Mouse (Mus musculus) lung, embryonic 16.5 days (tissue): ENCODE measurements at regions not wholly inside any gene's neighbourhood (a gene's known extent, or its start where the extent isn't known, plus 50 kb on each side); places are given as distances from the start of the nearest gene placed in this dataset.

Source experiments
- ATAC-seq: fragments of 200-750 bp; cut with Nextera tagmentation; 2 replicates; pipeline ENCODE4 v1.8.0; 2017; ENCODE audit warnings: low read depth, mild to moderate bottlenecking, moderate library complexity
- H3K27ac ChIP-seq: fragments of 300-500 bp; sonication (generic); 2 replicates; pipeline ENCODE4 v1.5.1; 2014; ENCODE audit warnings: mild to moderate bottlenecking, control low read depth, low read length
- H3K27me3 ChIP-seq: fragments of 300-500 bp; sonication (generic); 2 replicates; pipeline ENCODE4 v1.6.1; 2014; ENCODE audit warnings: low read depth, low read length, mixed read lengths; ENCODE audit not compliant: control insufficient read depth, insufficient read depth
- H3K36me3 ChIP-seq: fragments of 300-500 bp; sonication (generic); 2 replicates; pipeline ENCODE4 v1.6.1; 2014; ENCODE audit warnings: low read length; ENCODE audit not compliant: control insufficient read depth, insufficient read depth
- H3K4me1 ChIP-seq: fragments of 300-500 bp; sonication (generic); replicated peaks from 2 replicates; pipeline ENCODE4 v1.6.1; 2014; ENCODE audit warnings: low read length, mixed read lengths; ENCODE audit not compliant: control insufficient read depth, insufficient read depth
- H3K4me2 ChIP-seq: fragments of 300-500 bp; sonication (generic); 2 replicates; pipeline ENCODE4 v1.6.1; 2014; ENCODE audit warnings: low read depth, low read length, control low read depth
- H3K4me3 ChIP-seq: fragments of 300-500 bp; sonication (generic); 2 replicates; pipeline ENCODE4 v1.5.1; 2014; ENCODE audit warnings: mild to moderate bottlenecking, low read length, control low read depth
- H3K9ac ChIP-seq: fragments of 300-500 bp; sonication (generic); 2 replicates; pipeline ENCODE4 v1.6.1; 2014; ENCODE audit warnings: low read length, control low read depth
- H3K9me3 ChIP-seq: fragments of 300-500 bp; sonication (generic); 2 replicates; pipeline ENCODE4 v1.6.1; 2016; ENCODE audit warnings: low read length; ENCODE audit not compliant: control insufficient read depth
- WGBS: fragments of 180-500 bp; shearing (Covaris S2); extraction: QIAGEN DNeasy Blood & Tissue Kit; methylation state at CpG from one replicate; pipeline ENCODE4 v1.1.7; 2014; 5-methylcytosine and 5-hydroxymethylcytosine counted together

GRCm38 (mm10) chr6:147686927-147687326 is 211.3 kb downstream of the Ccdc91 start:
- ATAC-seq, result no peak
- no peaks in the 10 kb centered on the region for H3K27me3 ChIP-seq
- WGBS, result 77% methylated on average over 6 of the region's 6 CpGs

GRCm38 (mm10) chr6:147698255-147698654 is 222.6 kb downstream of the Ccdc91 start:
- no peak overlapping the region for H3K27ac ChIP-seq
- H3K4me2 ChIP-seq, result no peak overlapping the region
- no peak overlapping the region for H3K4me3 ChIP-seq
- H3K4me1 ChIP-seq, result no peaks in the 10 kb centered on the region
- H3K27me3 ChIP-seq, result no peaks in the 10 kb centered on the region
- ATAC-seq, result no peak
- H3K9ac ChIP-seq, result no peak overlapping the region
- no peaks in the 10 kb centered on the region for H3K36me3 ChIP-seq
- WGBS, result 86% methylated on average over 1 of the region's 1 CpGs
- no peaks in the 10 kb centered on the region for H3K9me3 ChIP-seq

More at GRCm38 (mm10) chr6:147686927-147687326, 211.3 kb downstream of the Ccdc91 start:
- no peaks in the 10 kb centered on the region for H3K4me1 ChIP-seq
- no peak overlapping the region for H3K27ac ChIP-seq
- no peaks in the 10 kb centered on the region for H3K36me3 ChIP-seq
- H3K9ac ChIP-seq, result no peak overlapping the region
- no peak overlapping the region for H3K4me3 ChIP-seq
- no peak overlapping the region for H3K4me2 ChIP-seq
- H3K9me3 ChIP-seq, result no peaks in the 10 kb centered on the region

- no peaks in the 10 kb centered on the region for H3K9me3 ChIP-seq
- no peak overlapping the region for H3K9ac ChIP-seq
- no peaks in the 10 kb centered on the region for H3K4me1 ChIP-seq
- no peak for ATAC-seq
- H3K4me3 ChIP-seq, result no peak overlapping the region
- H3K27me3 ChIP-seq, result no peaks in the 10 kb centered on the region
- WGBS, result 75% methylated on average over 3 of the region's 3 CpGs
- no peaks in the 10 kb centered on the region for H3K36me3 ChIP-seq
- H3K27ac ChIP-seq, result no peak overlapping the region
- no peak overlapping the region for H3K4me2 ChIP-seq
These were observed 223.8 kb downstream of the Ccdc91 start for GRCm38 (mm10) chr6:147699449-147699848.

GRCm38 (mm10) chr6:147700629-147701028 is 225.0 kb downstream of the Ccdc91 start:
- H3K4me3 ChIP-seq, result no peak overlapping the region
- no peaks in the 10 kb centered on the region for H3K4me1 ChIP-seq
- H3K9me3 ChIP-seq, result no peaks in the 10 kb centered on the region
- H3K27me3 ChIP-seq, result no peaks in the 10 kb centered on the region
- H3K36me3 ChIP-seq, result no peaks in the 10 kb centered on the region
- H3K9ac ChIP-seq, result no peak overlapping the region
- no peak for ATAC-seq
- no peak overlapping the region for H3K4me2 ChIP-seq
- no peak overlapping the region for H3K27ac ChIP-seq
- WGBS, result 62% methylated on average over 2 of the region's 2 CpGs

- Histone ChIP-seq H3K36me3 (no peaks in the 10 kb centered on the region), H3K9me3 (no peaks in the 10 kb centered on the region), H3K4me1 (no peaks in the 10 kb centered on the region), H3K9ac (no peak overlapping the region), H3K27me3 (no peaks in the 10 kb centered on the region), H3K27ac (no peak overlapping the region), H3K4me2 (no peak overlapping the region), H3K4me3 (no peak overlapping the region)
- ATAC-seq, result no peak
- 58% methylated on average over 5 of the region's 5 CpGs for WGBS
These were observed 226.3 kb downstream of the Ccdc91 start for GRCm38 (mm10) chr6:147701956-147702355.

- no peak overlapping the region for H3K4me2 ChIP-seq
- no peak overlapping the region for H3K27ac ChIP-seq
- no peak overlapping the region for H3K4me3 ChIP-seq
- H3K36me3 ChIP-seq, result no peaks in the 10 kb centered on the region
- H3K4me1 ChIP-seq, result no peaks in the 10 kb centered on the region
- H3K9me3 ChIP-seq, result no peaks in the 10 kb centered on the region
- 78% methylated on average over 5 of the region's 5 CpGs for WGBS
- H3K9ac ChIP-seq, result no peak overlapping the region
- H3K27me3 ChIP-seq, result no peaks in the 10 kb centered on the region
- ATAC-seq, result no peak
These were observed 228.7 kb downstream of the Ccdc91 start for GRCm38 (mm10) chr6:147704297-147704696.

GRCm38 (mm10) chr6:147705936-147706335 is 230.3 kb downstream of the Ccdc91 start:
- no peak overlapping the region for H3K9ac ChIP-seq
- no peaks in the 10 kb centered on the region for H3K9me3 ChIP-seq
- H3K4me3 ChIP-seq, result no peak overlapping the region
- no peaks in the 10 kb centered on the region for H3K4me1 ChIP-seq
- ATAC-seq, result peak; percentile 62
- no peaks in the 10 kb centered on the region for H3K36me3 ChIP-seq
- 35% methylated on average over 3 of the region's 3 CpGs for WGBS
- no peak overlapping the region for H3K27ac ChIP-seq
- no peak overlapping the region for H3K4me2 ChIP-seq
- no peaks in the 10 kb centered on the region for H3K27me3 ChIP-seq

GRCm38 (mm10) chr6:147706741-147707140 is 231.1 kb downstream of the Ccdc91 start:
- H3K27me3 ChIP-seq, result no peaks in the 10 kb centered on the region
- no peak overlapping the region for H3K27ac ChIP-seq
- WGBS, result 56% methylated on average over 2 of the region's 2 CpGs
- H3K4me2 ChIP-seq, result no peak overlapping the region
- ATAC-seq, result no peak
- H3K4me3 ChIP-seq, result no peak overlapping the region
- no peaks in the 10 kb centered on the region for H3K36me3 ChIP-seq
- H3K4me1 ChIP-seq, result no peaks in the 10 kb centered on the region
- no peak overlapping the region for H3K9ac ChIP-seq
- no peaks in the 10 kb centered on the region for H3K9me3 ChIP-seq

GRCm38 (mm10) chr6:147718052-147718712 is 242.6 kb downstream of the Ccdc91 start:
- Histone ChIP-seq H3K9me3 (no peaks in the 10 kb centered on the region), H3K4me2 (no peak overlapping the region), H3K27ac (no peak overlapping the region), H3K36me3 (no peaks in the 10 kb centered on the region), H3K4me1 (no peaks in the 10 kb centered on the region; the same call in 1 of the 2 replicates), H3K4me3 (no peak overlapping the region), H3K27me3 (no peaks in the 10 kb centered on the region), H3K9ac (no peak overlapping the region)
- ATAC-seq, result no peak
- 20% methylated on average over 8 of the region's 8 CpGs for WGBS
